Mouse (Mus musculus): ENCODE measurements around the gene Msh3. TPM values are rescaled to one million over a fixed set of nuclear protein-coding genes. Genes with fewer than 3 reads are reported as not detected.
"Not testable (repeated sequence)": the region's sequence is repeated elsewhere in the genome, so short reads cannot be mapped to it uniquely, and the experiment has no call there.

The Msh3 gene
- polyA plus RNA-seq, 1 experiment from 2014 or later = 38.6 TPM

DNA sequence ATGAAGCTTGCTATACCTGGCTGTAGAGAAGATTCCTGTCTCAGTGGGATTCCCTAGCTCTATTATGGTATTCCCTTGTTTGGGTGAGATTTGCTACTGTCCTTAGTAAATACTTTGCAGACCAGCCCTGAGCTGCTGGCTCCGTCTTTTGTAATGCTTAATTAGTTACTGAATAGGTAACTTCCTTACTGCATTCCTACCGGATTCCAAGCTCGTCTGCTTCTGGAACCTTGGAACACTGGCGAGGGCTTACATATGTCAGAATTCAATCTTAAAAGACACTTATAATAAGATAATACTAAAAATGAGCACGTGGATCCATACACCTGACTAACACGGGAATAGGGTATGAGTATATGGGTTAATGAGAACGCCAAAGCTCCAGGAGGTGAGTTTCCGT lies 182.1 kb downstream of the Msh3 start:
- not testable (repeated sequence) for H3K4me2 ChIP-seq (replicated peaks); H3K9me3 ChIP-seq; H3K4me1 ChIP-seq; ATAC-seq (ENCODE audit: insufficient number of reproducible peaks, insufficient read depth, low FRiP score, low TSS enrichment); H3K36me3 ChIP-seq; H3K27ac ChIP-seq; H3K9ac ChIP-seq; H3K27me3 ChIP-seq; H3K4me3 ChIP-seq
- WGBS = 80% methylated on average over 8 of the region's 8 CpGs

Other genes starting within 250 kb of the Msh3 start
- 0.31 and 0.49 TPM in 2 replicates for gene Rasgrf2, start 223.3 kb downstream of the Msh3 start, polyA plus RNA-seq (2016; fragmentation: Nextera tagmentation; extraction: Ambion mirVana)
- gene Gm20379, start 49.0 kb downstream of the Msh3 start, polyA plus RNA-seq (2016; fragmentation: Nextera tagmentation; extraction: Ambion mirVana) = 1.2 and 2.6 TPM in 2 replicates
- gene Dhfr, start 277 bp downstream of the Msh3 start, polyA plus RNA-seq (2016; fragmentation: Nextera tagmentation; extraction: Ambion mirVana) = 17.0 and 17.3 TPM in 2 replicates
- 0.05 TPM in 2 replicates for gene Ankrd34b, start 70.9 kb upstream of the Msh3 start, polyA plus RNA-seq (2016; fragmentation: Nextera tagmentation; extraction: Ambion mirVana)
- gene Fam151b, start 129.0 kb upstream of the Msh3 start, polyA plus RNA-seq (2016; fragmentation: Nextera tagmentation; extraction: Ambion mirVana) = 0.19 TPM in 1 of 2 replicates, not detected in the other
- gene Zfyve16, start 175.9 kb upstream of the Msh3 start, polyA plus RNA-seq (2016; fragmentation: Nextera tagmentation; extraction: Ambion mirVana) = 14.2 and 15.4 TPM in 2 replicates
- not detected in 2 replicates for gene Spz1, start 221.2 kb upstream of the Msh3 start, polyA plus RNA-seq (2016; fragmentation: Nextera tagmentation; extraction: Ambion mirVana)

Measured in embryonic facial prominence, embryonic 12.5 days (tissue).